Mouse (Mus musculus) embryonic stem cell, embryonic (primary cell): ENCODE data around the gene Slc16a13.
"Not testable (repeated sequence)": the region's sequence is repeated elsewhere in the genome, so short reads cannot be mapped to it uniquely, and the experiment has no call there.

Experiments
- CTCF ChIA-PET, 4 experiments: fragments of 300-600 bp in 2 of 4; fragments of 350-600 bp in 2 of 4; sonication (Branson Sonifier 250); formaldehyde crosslinking; loops; one replicate each; lab custom pipeline; 2022; ENCODE audit warnings: inconsistent platforms in 2 of 4; lab: Charles Lee
- POLR2A ChIA-PET, 4 experiments: fragments of 300-600 bp in 2 of 4; fragments of 350-600 bp in 2 of 4; sonication (Branson Sonifier 250); formaldehyde crosslinking; loops; one replicate each; lab custom pipeline; 2022; ENCODE audit warnings: antibody characterized with exemption in 4 of 4, inconsistent platforms in 1 of 4; lab: Charles Lee

The Slc16a13 gene

GRCm38 (mm10) chr11:70179401-70179800 lies 41.5 kb downstream of the Slc16a13 start:
- ChIA-PET POLR2A (interaction anchor here in 1 of 4 experiments (0.6 kb wide), 1 partner anchor 1373 kb away, joined by 5 read pairs; no protein-coding TSS in a partner anchor), CTCF (no interaction called here)

GRCm38 (mm10) chr11:70178756-70179155 lies 42.1 kb downstream of the Slc16a13 start:
- POLR2A ChIA-PET: interaction anchor here in 1 of 4 experiments (0.7 kb wide), 1 partner anchor 198 kb away, joined by 3 read pairs; the partner anchor contains the start of gene Ctdnep1

GRCm38 (mm10) chr11:70178311-70178710 lies 42.6 kb downstream of the Slc16a13 start:
- ChIA-PET POLR2A (interaction anchor here in 1 of 4 experiments (0.7 kb wide), 1 partner anchor 198 kb away, joined by 3 read pairs; the partner anchor contains the start of gene Ctdnep1), CTCF (interaction anchor here in 2 of 4 experiments (1.0 to 2.1 kb wide), 9 partner anchors 11 to 244 kb away, joined by 3 to 6 read pairs (median 4); no protein-coding TSS in a partner anchor)

More at GRCm38 (mm10) chr11:70178756-70179155, 42.1 kb downstream of the Slc16a13 start:
- CTCF ChIA-PET: interaction anchor here in 2 of 4 experiments (1.2 to 2.1 kb wide), 3 partner anchors 52 to 104 kb away, joined by 4 read pairs; no protein-coding TSS in a partner anchor

- ChIA-PET POLR2A (interaction anchor here in 1 of 4 experiments (1.0 kb wide), 1 partner anchor 102 kb away, joined by 3 read pairs; no protein-coding TSS in a partner anchor), CTCF (interaction anchor here (0.5 to 2.1 kb wide), 22 partner anchors 10 to 631 kb away, joined by 3 to 6 read pairs (median 4); partner anchors contain the start of genes Slc16a11 (in 2 of the 4) and Asgr1 (in 1 of the 4))
Observed at GRCm38 (mm10) chr11:70177647-70178046, 43.2 kb downstream of the Slc16a13 start.

GRCm38 (mm10) chr11:70174491-70174890 lies 46.4 kb downstream of the Slc16a13 start:
- CTCF ChIA-PET: interaction anchor here in 1 of 4 experiments (1.2 kb wide), 1 partner anchor 119 kb away, joined by 3 read pairs; no protein-coding TSS in a partner anchor
- POLR2A ChIA-PET: no interaction called here

- ChIA-PET POLR2A (no interaction called here), CTCF (interaction anchor here (0.6 to 2.4 kb wide), 22 partner anchors 10 to 1689 kb away, joined by 3 to 6 read pairs (median 4); partner anchors contain the start of genes Slc16a11 (in 1 of the 4) and Slc2a4 (in 1 of the 4))
Observed at GRCm38 (mm10) chr11:70172298-70172697, 48.6 kb downstream of the Slc16a13 start.

- POLR2A ChIA-PET: no interaction called here
Observed at GRCm38 (mm10) chr11:70171847-70172246, 49.0 kb downstream of the Slc16a13 start.

GRCm38 (mm10) chr11:70171181-70171580 lies 49.7 kb downstream of the Slc16a13 start:
- POLR2A ChIA-PET: interaction anchor here in 1 of 4 experiments (0.6 kb wide), 1 partner anchor 40 kb away, joined by 3 read pairs; no protein-coding TSS in a partner anchor
- CTCF ChIA-PET: interaction anchor here (0.6 to 2.4 kb wide), 11 partner anchors 31 to 346 kb away, joined by 3 to 6 read pairs (median 4); partner anchors contain the start of genes Slc16a11 (in 2 of the 4) and Slc2a4 (in 1 of the 4)

More at GRCm38 (mm10) chr11:70171847-70172246, 49.0 kb downstream of the Slc16a13 start:
- CTCF ChIA-PET: interaction anchor here (0.6 to 2.4 kb wide), 23 partner anchors 11 to 1689 kb away, joined by 3 to 6 read pairs (median 4); partner anchors contain the start of genes Slc16a11 (in 1 of the 4) and Slc2a4 (in 1 of the 4)

- ChIA-PET CTCF (interaction anchor here in 3 of 4 experiments (0.7 to 2.4 kb wide), 3 partner anchors 35 to 236 kb away, joined by 3 to 6 read pairs (median 4); partner anchors contain the start of gene Slc16a11 (in 2 of the 3)), POLR2A (interaction anchor here in 1 of 4 experiments (0.6 kb wide), 1 partner anchor 39 kb away, joined by 3 read pairs; no protein-coding TSS in a partner anchor)
Observed at GRCm38 (mm10) chr11:70170291-70170690, 50.6 kb downstream of the Slc16a13 start.

- CTCF ChIA-PET, POLR2A ChIA-PET: not testable (repeated sequence)
Observed at GRCm38 (mm10) chr11:70169471-70169870, 51.4 kb downstream of the Slc16a13 start.

- CTCF ChIA-PET: interaction anchor here in 3 of 4 experiments (0.5 to 1.2 kb wide), 4 partner anchors 33 to 216 kb away, joined by 3 to 4 read pairs (median 3); no protein-coding TSS in a partner anchor
- POLR2A ChIA-PET: interaction anchor here in 1 of 4 experiments (0.6 kb wide), 1 partner anchor 146 kb away, joined by 3 read pairs; no protein-coding TSS in a partner anchor
Observed at GRCm38 (mm10) chr11:70168136-70168535, 52.7 kb downstream of the Slc16a13 start.
